Mouse (Mus musculus): ENCODE results near the gene Szt2. TPM values are rescaled to one million over a fixed set of nuclear protein-coding genes. Genes with fewer than 3 reads are reported as not detected.
A peak's percentile ranks its signal among the peaks of the same experiment; 100 is the strongest.

The Szt2 gene
- total and polyA plus RNA-seq, 3 experiments = 3.2 to 18.9 (median 7.4) TPM

- no peaks in the 10 kb centered on the region for H3K36me3 ChIP-seq (replicated peaks in 1 of 2; ENCODE audit: control insufficient read depth in 1 of 2, insufficient read depth in 1 of 2, low read length in 1 of 2)
- no peak overlapping the region for H3K9ac ChIP-seq (ENCODE audit: insufficient read depth, low read depth)
- no peak for TF ChIP-seq SIN3A (IDR thresholded peaks at IDR 0.05; ENCODE audit: low read length)
- no peak for TF ChIP-seq NRF1 (IDR thresholded peaks at IDR 0.05; ENCODE audit: low read depth, low read length)
- TF ChIP-seq MXI1 (IDR thresholded peaks at IDR 0.05; ENCODE audit: low read depth, low read length) = no peak
- TF ChIP-seq JUND (conservative IDR thresholded peaks at IDR 0.05; ENCODE audit: low read depth, low read length) = no peak
- TF ChIP-seq USF1 (IDR thresholded peaks at IDR 0.05; ENCODE audit: low read depth, low read length) = no peak
- no peak for TF ChIP-seq ELF1 (IDR thresholded peaks at IDR 0.05; ENCODE audit: low read depth, low read length)
- TF ChIP-seq POLR2AphosphoS2 (IDR thresholded peaks at IDR 0.05; ENCODE audit: low read depth, low read length) = no peak
- no peak for TF ChIP-seq ZC3H11A (IDR thresholded peaks at IDR 0.05; ENCODE audit: low read depth, low read length)
- TF ChIP-seq EP300 (IDR thresholded peaks at IDR 0.05; ENCODE audit: low read length) = no peak
- no peak for TF ChIP-seq TBP (conservative IDR thresholded peaks at IDR 0.05; ENCODE audit: low read depth, low read length)
- TF ChIP-seq ZMIZ1 (IDR thresholded peaks at IDR 0.05; ENCODE audit: low read depth, low read length) = no peak
- no peak for TF ChIP-seq KAT2A (IDR thresholded peaks at IDR 0.05; ENCODE audit: insufficient replicate concordance, low read length)
- no peak for TF ChIP-seq POLR2A (IDR thresholded peaks at IDR 0.05; ENCODE audit: low read depth, low read length)
- no peak overlapping the region for H3K4me2 ChIP-seq (ENCODE audit: insufficient read depth, low read depth, poor library complexity, severe bottlenecking)
- in situ Hi-C loops (cut with MboI; ENCODE audit: low pct_ligation_motif_present, low pct_unique_long_range_greater_than_20kb, low sequenced_read_pairs) (no loop called here), dilution Hi-C loops (cut with MboI; ENCODE audit: extremely low pct_ligation_motif_present, extremely low pct_unique_long_range_greater_than_20kb, low sequenced_read_pairs) (no loop called here)
- DNase-seq (ENCODE audit: extremely low read depth) = no peak
- no peak overlapping the region for H3K27ac ChIP-seq (ENCODE audit: insufficient read depth, low read depth)
- no peaks in the 10 kb centered on the region for H3K79me2 ChIP-seq (replicated peaks; ENCODE audit: control insufficient read depth, extremely low read depth, insufficient read depth, poor library complexity, severe bottlenecking)
- no peaks in the 10 kb centered on the region for H3K4me1 ChIP-seq (ENCODE audit: control insufficient read depth in 1 of 2, insufficient read depth in 2 of 2)
- no peak overlapping the region for H3K4me3 ChIP-seq (replicated peaks in 1 of 3; ENCODE audit: low read depth in 2 of 3, low read length in 2 of 3, poor library complexity in 1 of 3)
- peaks cover under 1% of the 10 kb centered on the region for H3K9me3 ChIP-seq (replicated peaks; ENCODE audit: low read length)
- H3K27me3 ChIP-seq (replicated peaks) = peaks cover 75% of the 10 kb centered on the region
These were observed 89.2 kb downstream of the Szt2 start for GRCm38 (mm10) chr4:118319706-118320344.

DNA sequence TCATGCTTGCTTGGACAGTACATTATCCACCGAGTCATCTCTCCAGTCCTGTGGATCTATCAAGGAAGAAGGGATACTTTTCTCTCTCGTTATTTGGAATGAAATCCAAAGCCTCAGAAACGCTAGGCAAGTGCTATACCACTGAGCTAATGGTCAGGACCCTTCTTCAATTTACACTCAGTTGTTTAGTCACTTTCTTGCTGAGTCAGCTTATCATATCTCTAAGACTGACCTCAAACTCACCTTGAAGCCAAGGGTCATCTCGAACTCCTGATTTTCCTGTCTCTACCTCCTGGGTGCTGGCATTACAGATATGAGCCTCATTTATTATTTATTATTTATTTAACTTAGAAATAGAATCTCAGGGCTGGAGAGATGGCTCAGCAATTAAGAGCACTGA, 92.4 kb downstream of the Szt2 start:
- Histone ChIP-seq H3K4me2 (ENCODE audit: insufficient read depth, low read depth, poor library complexity, severe bottlenecking) (no peak overlapping the region), H3K9me3 (replicated peaks; ENCODE audit: low read length) (peaks cover 15% of the 10 kb centered on the region), H3K27me3 (replicated peaks) (peaks cover 75% of the 10 kb centered on the region), H3K4me1 (ENCODE audit: control insufficient read depth in 1 of 2, insufficient read depth in 2 of 2) (no peaks in the 10 kb centered on the region), H3K27ac (ENCODE audit: insufficient read depth, low read depth) (no peak overlapping the region), H3K36me3 (replicated peaks in 1 of 2; ENCODE audit: control insufficient read depth in 1 of 2, insufficient read depth in 1 of 2, low read length in 1 of 2) (no peaks in the 10 kb centered on the region), H3K4me3 (replicated peaks in 1 of 3; ENCODE audit: low read depth in 2 of 3, low read length in 2 of 3, poor library complexity in 1 of 3) (no peak overlapping the region), H3K79me2 (replicated peaks; ENCODE audit: control insufficient read depth, extremely low read depth, insufficient read depth, poor library complexity, severe bottlenecking) (no peaks in the 10 kb centered on the region), H3K9ac (ENCODE audit: insufficient read depth, low read depth) (no peak overlapping the region)
- in situ Hi-C loops (cut with MboI; ENCODE audit: low pct_ligation_motif_present, low pct_unique_long_range_greater_than_20kb, low sequenced_read_pairs) (no loop called here), dilution Hi-C loops (cut with MboI; ENCODE audit: extremely low pct_ligation_motif_present, extremely low pct_unique_long_range_greater_than_20kb, low sequenced_read_pairs) (no loop called here)
- TF ChIP-seq MAFK (IDR thresholded peaks at IDR 0.05; ENCODE audit: insufficient replicate concordance, low read length) (peak; percentile 80), RCOR1 (conservative IDR thresholded peaks at IDR 0.05; ENCODE audit: low read depth, low read length) (no peak)
- no peak for DNase-seq (ENCODE audit: extremely low read depth)
